Mouse (Mus musculus): Measurements from ENCODE around the gene Cpsf3. TPM values are rescaled to one million over a fixed set of nuclear protein-coding genes. Genes with fewer than 3 reads are reported as not detected.
A peak's percentile ranks its signal among the peaks of the same experiment; 100 is the strongest.

Gene Cpsf3
- polyA plus RNA-seq, 1 experiment from 2014 or later: 86.7 TPM

- Histone ChIP-seq H3K4me2 (no peak overlapping the region), H3K27me3 (no peaks in the 10 kb centered on the region), H3K9ac (no peak overlapping the region), H3K36me3 (peaks cover 63% of the 10 kb centered on the region), H3K9me3 (no peaks in the 10 kb centered on the region), H3K27ac (replicated peaks) (no peak overlapping the region), H3K4me3 (no peak overlapping the region), H3K4me1 (replicated peaks) (no peaks in the 10 kb centered on the region)
- peak; percentile 63; the same call in 1 of the 2 replicates for ATAC-seq (ENCODE audit: low FRiP score, low read depth)
- 87% methylated on average over 2 of the region's 2 CpGs for WGBS
These were observed 18.4 kb upstream of the Cpsf3 start for GRCm38 (mm10) chr12:21266784-21267098.

GRCm38 (mm10) chr12:21268083-21268616 lies 17.0 kb upstream of the Cpsf3 start:
- Histone ChIP-seq H3K9me3 (no peaks in the 10 kb centered on the region), H3K9ac (no peak overlapping the region), H3K27me3 (no peaks in the 10 kb centered on the region), H3K4me2 (no peak overlapping the region), H3K4me3 (no peak overlapping the region), H3K27ac (replicated peaks) (no peak overlapping the region), H3K36me3 (peaks cover 65% of the 10 kb centered on the region), H3K4me1 (replicated peaks) (no peaks in the 10 kb centered on the region)
- ATAC-seq (ENCODE audit: low FRiP score, low read depth): no peak
- WGBS: 92% methylated on average over 8 of the region's 8 CpGs

GRCm38 (mm10) chr12:21274446-21274845 lies 10.7 kb upstream of the Cpsf3 start:
- Histone ChIP-seq H3K9ac (no peak overlapping the region), H3K4me3 (no peak overlapping the region), H3K27ac (replicated peaks) (no peak overlapping the region), H3K4me2 (no peak overlapping the region), H3K27me3 (no peaks in the 10 kb centered on the region), H3K36me3 (peaks cover 30% of the 10 kb centered on the region), H3K9me3 (no peaks in the 10 kb centered on the region), H3K4me1 (replicated peaks) (no peaks in the 10 kb centered on the region)
- ATAC-seq (ENCODE audit: low FRiP score, low read depth): no peak
- WGBS: 68% methylated on average over 7 of the region's 7 CpGs

- no peaks in the 10 kb centered on the region for H3K27me3 ChIP-seq
- no peaks in the 10 kb centered on the region for H3K4me1 ChIP-seq (replicated peaks)
- 90% methylated on average over 1 of the region's 1 CpGs for WGBS
- H3K27ac ChIP-seq (replicated peaks): no peak overlapping the region
- H3K4me2 ChIP-seq: no peak overlapping the region
- H3K36me3 ChIP-seq: peaks cover 5% of the 10 kb centered on the region; the same call in 1 of the 2 replicates
- no peak overlapping the region for H3K9ac ChIP-seq
- H3K4me3 ChIP-seq: no peak overlapping the region
- no peak for ATAC-seq (ENCODE audit: low FRiP score, low read depth)
- no peaks in the 10 kb centered on the region for H3K9me3 ChIP-seq
These were observed 7.8 kb upstream of the Cpsf3 start for GRCm38 (mm10) chr12:21277352-21277864.

- Histone ChIP-seq H3K27me3 (no peaks in the 10 kb centered on the region), H3K36me3 (0 out of 2 replicates have a peak, but pooled peaks cover 2% of the 10 kb centered on the region), H3K9ac (peak overlapping the region; percentile 77), H3K9me3 (no peaks in the 10 kb centered on the region), H3K27ac (replicated peaks) (peak overlapping the region; percentile 82), H3K4me1 (replicated peaks) (peaks cover 33% of the 10 kb centered on the region), H3K4me3 (peak overlapping the region; percentile 78), H3K4me2 (peak overlapping the region; percentile 77)
- WGBS: under 1% methylated on average over 42 of the region's 47 CpGs
- peak; percentile 90; the same call in 1 of the 2 replicates for ATAC-seq (ENCODE audit: low FRiP score, low read depth)
These were observed 484 bp downstream of the Cpsf3 start for GRCm38 (mm10) chr12:21285508-21286242.

DNA sequence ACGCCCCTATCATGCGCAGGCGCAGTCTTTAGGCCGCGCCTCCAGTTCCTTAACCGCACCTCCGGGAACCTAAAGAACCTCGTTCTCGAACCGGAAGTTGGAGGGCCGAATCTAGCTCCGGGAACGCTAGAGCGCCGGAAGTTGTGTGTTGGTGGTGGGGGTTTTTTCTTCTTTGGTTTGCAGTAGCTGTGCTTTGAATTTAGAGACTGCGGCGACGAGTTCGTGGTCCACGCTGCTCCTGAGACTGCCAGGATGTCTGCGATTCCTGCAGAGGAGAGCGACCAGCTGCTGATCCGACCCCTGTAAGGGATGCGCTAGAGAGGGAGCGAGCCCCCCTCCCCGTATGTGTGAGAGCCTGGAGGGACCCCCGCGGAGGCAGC lies 1.0 kb downstream of the Cpsf3 start, which contains the start of gene Itgb1bp1:
Gene Itgb1bp1 (minus strand): TSS at position 42 of the 380 bp plus-strand sequence.
- Histone ChIP-seq H3K4me2 (peak within 1 kb of the TSS; percentile 77), H3K9ac (peak within 1 kb of the TSS; percentile 77), H3K27ac (replicated peaks) (peak within 1 kb of the TSS; percentile 90), H3K4me3 (peak within 1 kb of the TSS; percentile 78), H3K4me1 (replicated peaks) (peaks cover 33% of the 10 kb centered on the region), H3K27me3 (no peaks in the 10 kb centered on the region), H3K36me3 (0 out of 2 replicates have a peak, but pooled peaks cover 7% of the 10 kb centered on the region), H3K9me3 (no peaks in the 10 kb centered on the region)
- ATAC-seq (ENCODE audit: low FRiP score, low read depth): peak; percentile 96
- WGBS: under 1% methylated on average over 28 of the region's 28 CpGs

GRCm38 (mm10) chr12:21286712-21287650 lies 1.8 kb downstream of the Cpsf3 start:
- Histone ChIP-seq H3K4me2 (peak overlapping the region; percentile 77), H3K9ac (peak overlapping the region; percentile 77), H3K27me3 (no peaks in the 10 kb centered on the region), H3K4me3 (peak overlapping the region; percentile 78), H3K4me1 (replicated peaks) (peaks cover 33% of the 10 kb centered on the region), H3K9me3 (no peaks in the 10 kb centered on the region), H3K27ac (replicated peaks) (peak overlapping the region; percentile 90), H3K36me3 (peaks cover 10% of the 10 kb centered on the region; the same call in 1 of the 2 replicates)
- WGBS: 35% methylated on average over 18 of the region's 18 CpGs
- peak; percentile 32 for ATAC-seq (ENCODE audit: low FRiP score, low read depth)

DNA sequence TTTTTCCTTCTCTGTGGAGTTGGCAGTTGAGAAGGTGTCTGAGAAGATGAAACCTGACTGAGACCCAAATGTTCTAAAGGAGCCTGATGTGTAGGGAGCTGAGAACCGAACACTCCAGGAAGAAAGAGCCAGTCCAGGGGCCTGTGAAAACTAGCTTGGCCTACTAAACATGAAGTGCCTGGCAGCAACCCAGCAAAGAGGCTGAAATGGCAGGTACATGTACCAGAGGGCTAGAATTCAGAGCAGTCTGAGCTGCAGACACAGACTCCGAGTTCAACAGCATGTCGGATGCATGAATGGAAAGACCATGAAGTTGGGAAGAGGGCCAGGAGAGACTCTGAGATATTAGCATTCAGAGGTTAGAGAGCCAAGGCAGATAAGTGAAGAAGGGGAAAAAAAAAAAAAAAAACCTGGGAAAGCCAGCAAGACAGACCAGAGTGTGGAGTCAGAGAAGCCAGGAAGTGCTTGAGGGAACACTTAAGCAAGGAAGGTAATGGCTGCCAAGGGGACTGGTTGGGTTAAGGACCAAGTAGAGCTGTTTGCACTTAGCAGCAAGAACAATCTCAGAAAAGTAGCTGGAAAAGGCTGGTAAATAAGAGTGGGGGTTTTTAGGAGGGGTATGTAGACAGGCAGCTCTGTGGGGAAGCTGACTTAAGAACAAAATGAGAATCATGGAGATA lies 3.7 kb downstream of the Cpsf3 start:
- ATAC-seq (ENCODE audit: low FRiP score, low read depth): no peak
- Histone ChIP-seq H3K27me3 (no peaks in the 10 kb centered on the region), H3K9ac (no peak overlapping the region), H3K4me2 (no peak overlapping the region), H3K27ac (replicated peaks) (no peak overlapping the region), H3K4me1 (replicated peaks) (peaks cover 33% of the 10 kb centered on the region), H3K4me3 (no peak overlapping the region), H3K9me3 (no peaks in the 10 kb centered on the region), H3K36me3 (peaks cover 27% of the 10 kb centered on the region)
- WGBS: 85% methylated on average over 3 of the region's 3 CpGs

- peaks cover 35% of the 10 kb centered on the region for H3K36me3 ChIP-seq
- ATAC-seq (ENCODE audit: low FRiP score, low read depth): no peak
- no peaks in the 10 kb centered on the region for H3K9me3 ChIP-seq
- H3K4me2 ChIP-seq: no peak overlapping the region
- no peaks in the 10 kb centered on the region for H3K27me3 ChIP-seq
- WGBS: 89% methylated on average over 6 of the region's 6 CpGs
- H3K4me1 ChIP-seq (replicated peaks): peaks cover 33% of the 10 kb centered on the region
- H3K9ac ChIP-seq: no peak overlapping the region
- H3K4me3 ChIP-seq: no peak overlapping the region
- no peak overlapping the region for H3K27ac ChIP-seq (replicated peaks)
These were observed 4.5 kb downstream of the Cpsf3 start for GRCm38 (mm10) chr12:21289651-21290050.

DNA sequence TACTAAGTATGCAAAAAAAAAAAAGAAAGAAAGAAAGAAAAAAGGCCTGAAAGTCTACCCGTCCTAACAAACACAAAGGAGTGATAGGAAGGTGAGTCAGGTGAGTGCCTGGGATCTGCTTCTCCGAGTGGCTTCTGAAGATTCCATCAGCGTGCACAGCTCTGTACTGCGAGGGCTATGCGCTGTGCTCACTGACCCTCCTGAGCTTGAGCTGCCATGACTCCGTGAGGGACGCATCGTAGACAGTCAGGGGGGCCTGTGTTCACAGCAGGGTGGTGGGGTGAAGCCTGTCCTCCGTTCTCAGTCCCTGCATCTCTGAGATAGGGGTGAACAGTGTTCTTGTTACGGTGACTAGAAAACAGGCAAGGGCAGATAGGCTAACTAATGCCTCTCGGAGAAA lies 13.7 kb downstream of the Cpsf3 start:
- no peaks in the 10 kb centered on the region for H3K4me1 ChIP-seq (replicated peaks)
- no peak overlapping the region for H3K4me2 ChIP-seq
- no peaks in the 10 kb centered on the region for H3K9me3 ChIP-seq
- no peak overlapping the region for H3K9ac ChIP-seq
- H3K36me3 ChIP-seq: peaks cover 82% of the 10 kb centered on the region
- no peak overlapping the region for H3K27ac ChIP-seq (replicated peaks)
- no peak for ATAC-seq (ENCODE audit: low FRiP score, low read depth)
- WGBS: 95% methylated on average over 11 of the region's 11 CpGs
- H3K27me3 ChIP-seq: no peaks in the 10 kb centered on the region
- H3K4me3 ChIP-seq: no peak overlapping the region

GRCm38 (mm10) chr12:21301324-21301723 lies 16.1 kb downstream of the Cpsf3 start:
- Histone ChIP-seq H3K27me3 (no peaks in the 10 kb centered on the region), H3K4me2 (no peak overlapping the region), H3K4me1 (replicated peaks) (no peaks in the 10 kb centered on the region), H3K9ac (no peak overlapping the region), H3K36me3 (peaks cover 83% of the 10 kb centered on the region), H3K27ac (replicated peaks) (no peak overlapping the region), H3K4me3 (no peak overlapping the region), H3K9me3 (no peaks in the 10 kb centered on the region)
- no peak for ATAC-seq (ENCODE audit: low FRiP score, low read depth)
- 94% methylated on average over 7 of the region's 7 CpGs for WGBS
